Mouse (Mus musculus) forebrain, embryonic 16.5 days (tissue): ENCODE data around the gene Gba. TPM values are rescaled to one million over a fixed set of nuclear protein-coding genes. Genes with fewer than 3 reads are reported as not detected.

ENCODE experiments used
- ATAC-seq: fragments of 200-750 bp; cut with Nextera tagmentation; 2 replicates; pipeline ENCODE4 v1.8.0; 2017; ENCODE audit warnings: mild to moderate bottlenecking, moderate library complexity
- H3K27ac ChIP-seq: fragments of 300-500 bp; sonication (generic); 2 replicates; pipeline ENCODE4 v1.5.1; 2014; ENCODE audit warnings: low read length, control low read depth
- H3K27me3 ChIP-seq: fragments of 300-500 bp; sonication (generic); replicated peaks from 2 replicates; pipeline ENCODE4 v1.6.1; 2014; ENCODE audit warnings: low read length; ENCODE audit not compliant: control insufficient read depth, insufficient read depth
- H3K36me3 ChIP-seq: fragments of 300-500 bp; sonication (generic); 2 replicates; pipeline ENCODE4 v1.6.1; 2014; ENCODE audit not compliant: control insufficient read depth, insufficient read depth
- H3K4me1 ChIP-seq: fragments of 300-500 bp; sonication (generic); replicated peaks from 2 replicates; pipeline ENCODE4 v1.6.1; 2014; ENCODE audit warnings: low read length; ENCODE audit not compliant: control insufficient read depth, insufficient read depth
- H3K4me2 ChIP-seq: fragments of 300-500 bp; sonication (generic); 2 replicates; pipeline ENCODE4 v1.6.1; 2014; ENCODE audit warnings: mild to moderate bottlenecking, low read length, control low read depth
- H3K4me3 ChIP-seq: fragments of 300-500 bp; sonication (generic); replicated peaks from 2 replicates; pipeline ENCODE4 v1.5.1; 2014; ENCODE audit warnings: mild to moderate bottlenecking, low read length, control low read depth
- H3K9ac ChIP-seq: fragments of 300-500 bp; sonication (generic); replicated peaks from 2 replicates; pipeline ENCODE4 v1.6.1; 2014; ENCODE audit warnings: low read depth, low read length, control low read depth
- H3K9me3 ChIP-seq: fragments of 300-500 bp; sonication (generic); 2 replicates; pipeline ENCODE4 v1.6.1; 2016; ENCODE audit warnings: low read length; ENCODE audit not compliant: control insufficient read depth
- WGBS: fragments of 180-500 bp; shearing (Covaris S2); extraction: QIAGEN DNeasy Blood & Tissue Kit; methylation state at CpG from one replicate; pipeline ENCODE4 v1.1.7; 2014; 5-methylcytosine and 5-hydroxymethylcytosine counted together
- polyA plus RNA-seq: library from polyadenylated mRNA; unstranded; fragments of >200 nt; fragmentation: Nextera tagmentation; extraction: Ambion mirVana; gene quantifications from 2 replicates; pipeline ENCODE4 v1.2.1, GENCODE M21; 2015

The Gba gene
- polyA plus RNA-seq, 1 experiment from 2014 or later: 46.7 TPM

- Histone ChIP-seq H3K9ac (no peak overlapping the region), H3K4me2 (no peak overlapping the region), H3K36me3 (0 out of 2 replicates have a peak, but pooled peaks cover 2% of the 10 kb centered on the region), H3K9me3 (no peaks in the 10 kb centered on the region), H3K4me1 (peaks cover 44% of the 10 kb centered on the region), H3K4me3 (no peak overlapping the region), H3K27me3 (no peaks in the 10 kb centered on the region), H3K27ac (no peak overlapping the region)
- 46% methylated on average over 4 of the region's 4 CpGs for WGBS
- ATAC-seq: no peak
Measured at GRCm38 (mm10) chr3:89229276-89229675, 26.5 kb downstream of the Gba start.

GRCm38 (mm10) chr3:89230561-89230960 lies 27.8 kb downstream of the Gba start:
- Histone ChIP-seq H3K27ac (no peak overlapping the region), H3K27me3 (no peaks in the 10 kb centered on the region), H3K4me3 (no peak overlapping the region), H3K36me3 (peaks cover 7% of the 10 kb centered on the region), H3K4me2 (no peak overlapping the region), H3K4me1 (peaks cover 31% of the 10 kb centered on the region), H3K9me3 (no peaks in the 10 kb centered on the region), H3K9ac (no peak overlapping the region)
- WGBS: 83% methylated on average over 2 of the region's 2 CpGs
- ATAC-seq: no peak

GRCm38 (mm10) chr3:89231345-89231744 lies 28.6 kb downstream of the Gba start:
- Histone ChIP-seq H3K9me3 (no peaks in the 10 kb centered on the region), H3K4me3 (no peak overlapping the region), H3K4me2 (no peak overlapping the region), H3K27ac (no peak overlapping the region), H3K4me1 (peaks cover 23% of the 10 kb centered on the region), H3K36me3 (peaks cover 8% of the 10 kb centered on the region), H3K9ac (no peak overlapping the region), H3K27me3 (no peaks in the 10 kb centered on the region)
- ATAC-seq: no peak
- WGBS: 78% methylated on average over 7 of the region's 7 CpGs

- no peaks in the 10 kb centered on the region for H3K9me3 ChIP-seq
- 79% methylated on average over 16 of the region's 16 CpGs for WGBS
- H3K27me3 ChIP-seq: no peaks in the 10 kb centered on the region
- H3K4me2 ChIP-seq: no peak overlapping the region
- H3K9ac ChIP-seq: no peak overlapping the region
- no peak overlapping the region for H3K27ac ChIP-seq
- no peak for ATAC-seq
- H3K4me3 ChIP-seq: no peak overlapping the region
- peaks cover 10% of the 10 kb centered on the region for H3K36me3 ChIP-seq
- peaks cover 18% of the 10 kb centered on the region for H3K4me1 ChIP-seq
Measured at GRCm38 (mm10) chr3:89231772-89232275, 29.1 kb downstream of the Gba start.

- no peaks in the 10 kb centered on the region for H3K27me3 ChIP-seq
- H3K4me3 ChIP-seq: no peak overlapping the region
- H3K9me3 ChIP-seq: no peaks in the 10 kb centered on the region
- peaks cover 13% of the 10 kb centered on the region for H3K4me1 ChIP-seq
- H3K9ac ChIP-seq: no peak overlapping the region
- WGBS: 73% methylated on average over 6 of the region's 6 CpGs
- H3K4me2 ChIP-seq: no peak overlapping the region
- H3K27ac ChIP-seq: no peak overlapping the region
- ATAC-seq: no peak
- H3K36me3 ChIP-seq: peaks cover 15% of the 10 kb centered on the region
Measured at GRCm38 (mm10) chr3:89232614-89233013, 29.9 kb downstream of the Gba start.

GRCm38 (mm10) chr3:89233562-89234110 lies 30.9 kb downstream of the Gba start:
- WGBS: 76% methylated on average over 14 of the region's 14 CpGs
- Histone ChIP-seq H3K4me2 (no peak overlapping the region), H3K36me3 (peaks cover 17% of the 10 kb centered on the region), H3K4me3 (no peak overlapping the region), H3K4me1 (peaks cover 2% of the 10 kb centered on the region), H3K27ac (no peak overlapping the region), H3K9me3 (no peaks in the 10 kb centered on the region), H3K27me3 (no peaks in the 10 kb centered on the region), H3K9ac (no peak overlapping the region)
- no peak for ATAC-seq

- no peaks in the 10 kb centered on the region for H3K9me3 ChIP-seq
- no peak overlapping the region for H3K27ac ChIP-seq
- H3K27me3 ChIP-seq: no peaks in the 10 kb centered on the region
- H3K36me3 ChIP-seq: peaks cover 25% of the 10 kb centered on the region
- no peak for ATAC-seq
- H3K4me3 ChIP-seq: no peak overlapping the region
- no peaks in the 10 kb centered on the region for H3K4me1 ChIP-seq
- H3K4me2 ChIP-seq: no peak overlapping the region
- WGBS: 92% methylated on average over 10 of the region's 10 CpGs
- H3K9ac ChIP-seq: no peak overlapping the region
Measured at GRCm38 (mm10) chr3:89236516-89236915, 33.8 kb downstream of the Gba start.

GRCm38 (mm10) chr3:89237682-89238081 lies 35.0 kb downstream of the Gba start:
- no peak for ATAC-seq
- peaks cover 32% of the 10 kb centered on the region for H3K36me3 ChIP-seq
- H3K4me1 ChIP-seq: peaks cover 7% of the 10 kb centered on the region
- no peak overlapping the region for H3K9ac ChIP-seq
- H3K27me3 ChIP-seq: no peaks in the 10 kb centered on the region
- no peak overlapping the region for H3K4me3 ChIP-seq
- no peak overlapping the region for H3K4me2 ChIP-seq
- H3K27ac ChIP-seq: no peak overlapping the region
- no peaks in the 10 kb centered on the region for H3K9me3 ChIP-seq
- 95% methylated on average over 21 of the region's 21 CpGs for WGBS

- no peak for ATAC-seq
- H3K27ac ChIP-seq: no peak overlapping the region
- no peaks in the 10 kb centered on the region for H3K9me3 ChIP-seq
Measured at GRCm38 (mm10) chr3:89238494-89238893, 35.8 kb downstream of the Gba start.

More at GRCm38 (mm10) chr3:89238494-89238893, 35.8 kb downstream of the Gba start:
- H3K4me1 ChIP-seq: peaks cover 15% of the 10 kb centered on the region
- no peak overlapping the region for H3K4me3 ChIP-seq
- H3K4me2 ChIP-seq: no peak overlapping the region
- H3K27me3 ChIP-seq: no peaks in the 10 kb centered on the region
- peaks cover 30% of the 10 kb centered on the region for H3K36me3 ChIP-seq
- H3K9ac ChIP-seq: no peak overlapping the region
- WGBS: 79% methylated on average over 9 of the region's 12 CpGs
